Mouse (Mus musculus): ENCODE measurements at regions not wholly inside any gene's neighbourhood (a gene's known extent, or its start where the extent isn't known, plus 50 kb on each side); places are given as distances from the start of the nearest gene placed in this dataset.

DNA sequence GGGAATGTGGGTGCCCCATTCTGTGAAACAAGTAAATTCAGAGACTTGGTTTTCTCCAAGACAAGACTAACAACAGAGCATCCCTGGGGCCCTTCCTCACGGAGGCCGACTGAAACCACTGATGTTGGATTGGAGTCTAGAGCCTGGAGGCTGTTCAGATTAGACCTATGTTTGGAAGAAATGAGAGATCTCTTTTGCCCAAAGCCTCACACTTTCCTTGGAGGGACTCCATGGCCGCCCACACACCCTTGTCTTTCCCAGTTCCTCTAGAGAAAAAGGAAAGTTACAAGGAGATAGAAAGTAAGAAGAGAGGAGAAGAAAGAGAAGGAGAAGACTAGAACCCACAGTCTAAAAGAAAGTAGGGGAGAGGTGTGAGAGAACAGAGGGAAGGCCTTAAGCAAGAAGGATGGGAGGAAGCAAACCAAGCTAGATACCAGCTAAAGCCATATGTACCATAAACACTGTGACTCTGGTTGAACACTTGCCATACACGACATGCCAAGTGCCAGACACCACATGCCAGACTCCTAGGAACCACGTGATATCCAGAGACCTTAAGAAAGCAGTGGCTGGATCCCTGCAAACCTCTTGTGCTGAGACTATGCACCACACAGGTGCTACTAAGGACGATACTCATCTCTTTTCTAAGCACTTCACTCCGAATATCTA lies 145.3 kb downstream of the Pah start:
- Histone ChIP-seq H3K4me1 (ENCODE audit: control insufficient read depth, insufficient read depth, low read length) (0 out of 2 replicates have a peak, but pooled peaks cover 5% of the 10 kb centered on the region), H3K36me3 (ENCODE audit: control insufficient read depth, insufficient read depth, low read length) (no peaks in the 10 kb centered on the region), H3K4me2 (replicated peaks; ENCODE audit: low read depth, low read length, severe bottlenecking) (no peak overlapping the region), H3K27ac (replicated peaks; ENCODE audit: low read depth, low read length) (no peak overlapping the region), H3K9me3 (ENCODE audit: control insufficient read depth, low read length) (no peaks in the 10 kb centered on the region), H3K4me3 (replicated peaks; ENCODE audit: low read length) (no peak overlapping the region), H3K27me3 (ENCODE audit: control insufficient read depth, insufficient read depth, low read length) (no peaks in the 10 kb centered on the region), H3K9ac (ENCODE audit: low read depth, low read length, severe bottlenecking) (no peak overlapping the region)
- DNase-seq (ENCODE audit: low spot score) (peak; percentile 68), ATAC-seq (ENCODE audit: low FRiP score, low read depth) (0 out of 2 replicates have a peak, but pooled peaks have one; percentile 12)
- 65% methylated on average over 7 of the region's 7 CpGs for WGBS
- no peak for TF ChIP-seq POLR2A (IDR thresholded peaks at IDR 0.05; ENCODE audit: borderline replicate concordance, extremely low read depth, insufficient read depth, insufficient read length)

DNA sequence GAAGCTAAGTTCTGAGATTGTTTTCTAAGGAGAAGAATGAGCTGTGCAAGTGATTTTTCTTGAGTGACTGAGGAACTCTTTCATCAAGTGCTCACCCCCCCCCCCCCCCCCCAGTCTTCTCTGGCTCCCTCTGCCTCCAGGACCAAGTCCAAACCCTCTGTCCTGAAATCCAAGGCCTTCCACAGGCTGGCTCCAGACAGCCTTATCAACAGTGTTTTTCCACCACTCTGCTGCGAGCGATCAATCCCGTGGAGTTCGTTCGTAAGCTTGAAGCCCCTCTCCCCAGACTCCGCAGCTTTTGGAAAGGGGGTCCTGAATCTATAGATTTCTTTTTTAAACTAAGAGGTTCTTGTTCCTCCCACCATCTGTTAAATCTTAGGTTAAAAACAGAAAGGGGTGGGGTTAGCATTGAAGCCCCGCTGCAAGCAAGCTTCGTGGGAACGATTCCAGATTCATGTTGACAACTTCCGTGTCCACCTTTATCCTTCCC lies 146.1 kb downstream of the Pah start:
- ATAC-seq (ENCODE audit: low FRiP score, low read depth) (no peak), DNase-seq (ENCODE audit: low spot score) (peak; percentile 45)
- no peak for TF ChIP-seq POLR2A (IDR thresholded peaks at IDR 0.05; ENCODE audit: borderline replicate concordance, extremely low read depth, insufficient read depth, insufficient read length)
- H3K36me3 ChIP-seq (ENCODE audit: control insufficient read depth, insufficient read depth, low read length): no peaks in the 10 kb centered on the region
- 0 out of 2 replicates have a peak overlapping the region, but pooled peaks have one; percentile 8 for H3K27ac ChIP-seq (replicated peaks; ENCODE audit: low read depth, low read length)
- H3K4me2 ChIP-seq (replicated peaks; ENCODE audit: low read depth, low read length, severe bottlenecking): no peak overlapping the region
- H3K4me3 ChIP-seq (replicated peaks; ENCODE audit: low read length): no peak overlapping the region
- no peak overlapping the region for H3K9ac ChIP-seq (ENCODE audit: low read depth, low read length, severe bottlenecking)
- H3K4me1 ChIP-seq (ENCODE audit: control insufficient read depth, insufficient read depth, low read length): 0 out of 2 replicates have a peak, but pooled peaks cover 5% of the 10 kb centered on the region
- 78% methylated on average over 10 of the region's 10 CpGs for WGBS
- H3K27me3 ChIP-seq (ENCODE audit: control insufficient read depth, insufficient read depth, low read length): no peaks in the 10 kb centered on the region
- no peaks in the 10 kb centered on the region for H3K9me3 ChIP-seq (ENCODE audit: control insufficient read depth, low read length)

DNA sequence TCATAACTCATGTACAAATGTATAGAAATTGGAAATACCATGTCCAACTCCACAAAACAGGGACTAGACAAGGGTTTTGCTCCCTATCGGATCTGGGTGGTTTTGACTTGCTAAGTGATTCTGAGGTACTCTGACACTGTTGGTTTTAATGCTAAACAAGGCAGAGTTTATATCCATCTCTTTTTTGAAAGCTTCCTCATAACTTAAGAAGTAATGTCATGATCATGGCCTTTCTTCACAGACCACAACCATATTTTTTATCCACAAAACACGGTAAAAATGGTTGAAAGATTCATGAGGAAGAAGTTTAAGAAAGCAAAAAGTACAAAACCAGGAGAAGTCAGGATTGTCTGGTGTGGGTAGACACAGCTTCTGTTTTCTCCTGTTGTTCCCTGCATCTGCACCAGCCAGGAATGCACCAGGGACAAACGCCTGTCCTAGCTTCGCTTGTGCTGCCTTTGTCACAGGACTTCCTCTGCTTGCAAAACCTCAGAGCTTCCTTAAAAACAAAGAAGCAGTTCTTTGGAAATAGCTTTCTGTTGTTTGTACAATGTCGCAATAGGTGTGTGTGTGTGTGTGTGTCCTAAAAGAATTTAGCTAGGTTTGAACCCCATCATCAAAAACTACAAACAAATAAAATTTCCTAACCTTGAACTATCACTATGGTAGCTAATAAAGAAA lies 153.3 kb downstream of the Pah start:
- no peak overlapping the region for H3K4me3 ChIP-seq (replicated peaks; ENCODE audit: low read length)
- no peak overlapping the region for H3K9ac ChIP-seq (ENCODE audit: low read depth, low read length, severe bottlenecking)
- TF ChIP-seq POLR2A (IDR thresholded peaks at IDR 0.05; ENCODE audit: borderline replicate concordance, extremely low read depth, insufficient read depth, insufficient read length): no peak
- H3K36me3 ChIP-seq (ENCODE audit: control insufficient read depth, insufficient read depth, low read length): no peaks in the 10 kb centered on the region
- DNase-seq (ENCODE audit: low spot score) (no peak), ATAC-seq (ENCODE audit: low FRiP score, low read depth) (no peak)
- H3K4me1 ChIP-seq (ENCODE audit: control insufficient read depth, insufficient read depth, low read length): no peaks in the 10 kb centered on the region
- H3K27me3 ChIP-seq (ENCODE audit: control insufficient read depth, insufficient read depth, low read length): no peaks in the 10 kb centered on the region
- no peaks in the 10 kb centered on the region for H3K9me3 ChIP-seq (ENCODE audit: control insufficient read depth, low read length)
- H3K27ac ChIP-seq (replicated peaks; ENCODE audit: low read depth, low read length): no peak overlapping the region
- 82% methylated on average over 5 of the region's 5 CpGs for WGBS
- no peak overlapping the region for H3K4me2 ChIP-seq (replicated peaks; ENCODE audit: low read depth, low read length, severe bottlenecking)

DNA sequence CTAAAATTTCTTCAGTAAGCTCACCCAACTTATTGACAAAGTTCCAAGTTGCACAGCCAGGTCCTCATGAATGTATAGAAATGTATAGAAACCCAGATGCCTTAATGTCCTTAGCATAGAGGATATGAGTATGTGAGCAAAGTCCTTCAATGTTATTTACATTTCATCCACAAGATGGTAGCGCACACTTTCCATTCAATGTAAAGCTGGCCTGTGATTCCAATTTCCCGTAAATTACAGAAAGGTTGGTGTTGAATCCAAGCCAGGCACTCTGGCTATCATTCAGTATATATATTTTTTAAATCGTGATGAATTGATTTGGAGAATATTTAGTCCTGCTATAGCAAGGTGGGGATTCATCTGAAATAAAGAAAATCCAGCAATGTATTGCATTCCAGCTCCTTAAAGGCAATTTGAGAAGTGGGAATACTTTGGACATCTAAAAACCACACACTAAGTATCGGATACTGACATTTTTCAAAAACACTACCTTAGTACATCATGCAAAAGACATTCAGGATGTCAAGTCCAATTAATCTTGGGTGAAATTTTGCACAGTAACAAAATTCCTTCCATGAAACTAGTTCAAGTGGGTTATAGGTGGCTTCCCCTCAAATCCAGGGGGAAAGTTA lies 154.6 kb downstream of the Pah start:
- no peaks in the 10 kb centered on the region for H3K4me1 ChIP-seq (ENCODE audit: control insufficient read depth, insufficient read depth, low read length)
- H3K27ac ChIP-seq (replicated peaks; ENCODE audit: low read depth, low read length): no peak overlapping the region
- no peaks in the 10 kb centered on the region for H3K9me3 ChIP-seq (ENCODE audit: control insufficient read depth, low read length)
- no peak overlapping the region for H3K4me3 ChIP-seq (replicated peaks; ENCODE audit: low read length)
- H3K4me2 ChIP-seq (replicated peaks; ENCODE audit: low read depth, low read length, severe bottlenecking): no peak overlapping the region
- TF ChIP-seq POLR2A (IDR thresholded peaks at IDR 0.05; ENCODE audit: borderline replicate concordance, extremely low read depth, insufficient read depth, insufficient read length): no peak
- no peaks in the 10 kb centered on the region for H3K36me3 ChIP-seq (ENCODE audit: control insufficient read depth, insufficient read depth, low read length)
- DNase-seq (ENCODE audit: low spot score): peak; percentile 86
- peak; percentile 63 for ATAC-seq (ENCODE audit: low FRiP score, low read depth)
- no peak overlapping the region for H3K9ac ChIP-seq (ENCODE audit: low read depth, low read length, severe bottlenecking)
- 47% methylated on average over 4 of the region's 4 CpGs for WGBS
- H3K27me3 ChIP-seq (ENCODE audit: control insufficient read depth, insufficient read depth, low read length): no peaks in the 10 kb centered on the region

DNA sequence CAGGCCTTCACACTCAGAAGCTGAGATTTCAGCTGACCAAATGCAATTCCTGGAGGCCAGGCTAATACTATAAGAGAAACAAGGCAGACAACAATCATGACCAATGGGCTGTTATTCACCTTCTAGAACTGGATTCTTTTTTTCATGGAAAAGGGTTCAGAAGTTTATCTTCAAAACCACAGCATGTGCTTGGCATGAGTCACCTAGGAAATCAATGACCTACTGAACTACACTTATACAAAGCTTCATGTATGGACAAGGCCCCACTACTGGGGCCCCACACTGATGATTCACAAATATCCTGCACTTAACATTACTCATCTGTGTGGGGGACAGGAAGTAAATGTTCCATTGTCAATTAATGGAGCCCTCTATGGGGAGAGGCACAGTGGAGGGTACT lies 157.4 kb downstream of the Pah start:
- DNase-seq (ENCODE audit: low spot score) (no peak), ATAC-seq (ENCODE audit: low FRiP score, low read depth) (no peak)
- no peaks in the 10 kb centered on the region for H3K36me3 ChIP-seq (ENCODE audit: control insufficient read depth, insufficient read depth, low read length)
- no peaks in the 10 kb centered on the region for H3K9me3 ChIP-seq (ENCODE audit: control insufficient read depth, low read length)
- H3K27ac ChIP-seq (replicated peaks; ENCODE audit: low read depth, low read length): no peak overlapping the region
- H3K4me1 ChIP-seq (ENCODE audit: control insufficient read depth, insufficient read depth, low read length): no peaks in the 10 kb centered on the region
- no peak for TF ChIP-seq POLR2A (IDR thresholded peaks at IDR 0.05; ENCODE audit: borderline replicate concordance, extremely low read depth, insufficient read depth, insufficient read length)
- no peak overlapping the region for H3K4me3 ChIP-seq (replicated peaks; ENCODE audit: low read length)
- H3K9ac ChIP-seq (ENCODE audit: low read depth, low read length, severe bottlenecking): no peak overlapping the region
- no peaks in the 10 kb centered on the region for H3K27me3 ChIP-seq (ENCODE audit: control insufficient read depth, insufficient read depth, low read length)
- no peak overlapping the region for H3K4me2 ChIP-seq (replicated peaks; ENCODE audit: low read depth, low read length, severe bottlenecking)

Data from limb, embryonic 14.5 days (tissue).